Mouse (Mus musculus) heart, adult 9 months (tissue): ENCODE measurements at regions not wholly inside any gene's neighbourhood (a gene's known extent, or its start where the extent isn't known, plus 50 kb on each side); places are given as distances from the start of the nearest gene placed in this dataset.

Source experiments
- DNase-seq, 2 experiments: peaks; one replicate each; pipeline ENCODE4 v3.0.0; 2022; ENCODE audit warnings: low spot score in 2 of 2

GRCm38 (mm10) chr9:50257162-50257561, 87.6 kb downstream of the Rpl10-ps3 start:
- DNase-seq, result no peak

GRCm38 (mm10) chr9:50244982-50245671, 99.6 kb downstream of the Rpl10-ps3 start:
- no peak for DNase-seq

DNA sequence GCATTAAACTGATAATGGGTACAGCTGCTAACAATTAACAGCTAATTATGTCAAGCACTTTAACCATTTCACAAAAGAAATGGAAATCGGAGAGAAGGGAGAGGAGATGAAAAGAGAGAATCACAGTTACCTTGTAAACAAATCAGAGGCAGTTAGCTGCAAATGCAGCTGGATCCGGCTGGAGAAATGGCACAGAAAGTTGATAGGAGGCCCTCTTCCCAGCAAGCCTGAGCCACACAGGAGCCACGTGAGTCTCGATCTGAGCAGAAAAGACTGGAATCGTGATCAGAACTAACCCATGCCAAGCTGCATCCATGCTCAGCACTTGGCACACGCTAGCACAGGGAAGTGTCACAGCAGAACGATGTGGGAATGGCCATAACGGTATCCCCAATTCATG, 103.8 kb downstream of the Rpl10-ps3 start:
- DNase-seq, result no peak

DNA sequence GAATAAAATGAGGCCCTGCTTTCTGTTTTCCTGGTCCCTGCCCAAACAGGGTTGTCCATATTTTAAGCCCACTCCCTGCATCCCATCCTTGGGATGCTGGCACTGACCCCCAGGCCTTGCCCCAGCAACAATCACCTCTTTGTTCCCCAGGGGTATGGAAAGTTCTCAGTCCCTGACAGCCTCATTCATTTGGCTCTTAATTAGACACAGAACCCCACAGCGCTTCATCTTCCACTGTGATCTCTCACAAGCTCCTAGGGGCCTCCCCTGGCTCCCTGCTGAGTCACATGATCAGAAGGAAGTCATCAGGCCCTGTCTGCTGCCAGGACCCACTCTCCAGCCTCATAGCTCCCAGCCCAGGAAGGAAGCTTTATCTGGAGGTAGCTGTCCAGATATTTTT, 108.9 kb downstream of the Rpl10-ps3 start:
- peak; percentile 5 to 6 for DNase-seq

GRCm38 (mm10) chr9:50234655-50235054, 110.1 kb downstream of the Rpl10-ps3 start:
- peak; percentile 4 to 9 for DNase-seq

DNA sequence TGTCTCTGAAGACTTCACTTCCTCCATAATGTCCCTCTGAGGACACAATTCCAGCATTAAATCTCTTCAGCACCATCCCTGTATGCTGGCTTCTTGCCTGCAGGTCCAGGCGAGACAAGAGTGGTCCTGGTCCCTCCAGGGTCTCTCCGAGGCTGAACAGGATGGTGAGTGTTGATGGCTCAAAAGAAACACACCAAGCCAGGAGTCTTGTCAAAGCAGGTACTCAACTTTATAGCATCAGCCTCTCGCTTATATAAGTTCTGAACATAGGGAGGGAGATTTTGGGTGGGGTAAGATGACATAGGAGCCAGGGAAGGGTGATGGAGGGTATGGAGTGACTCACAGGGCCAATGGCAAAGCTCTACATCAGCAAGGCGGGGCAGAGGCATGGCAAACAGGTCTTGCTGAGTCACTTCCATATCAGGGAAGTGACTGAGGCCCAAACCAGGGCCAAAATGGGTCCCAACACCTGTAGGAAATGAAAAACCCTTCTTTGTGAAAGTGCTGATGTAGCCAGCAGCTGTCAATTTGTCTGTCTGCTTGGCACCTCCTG, 111.7 kb downstream of the Rpl10-ps3 start:
- DNase-seq, result no peak

DNA sequence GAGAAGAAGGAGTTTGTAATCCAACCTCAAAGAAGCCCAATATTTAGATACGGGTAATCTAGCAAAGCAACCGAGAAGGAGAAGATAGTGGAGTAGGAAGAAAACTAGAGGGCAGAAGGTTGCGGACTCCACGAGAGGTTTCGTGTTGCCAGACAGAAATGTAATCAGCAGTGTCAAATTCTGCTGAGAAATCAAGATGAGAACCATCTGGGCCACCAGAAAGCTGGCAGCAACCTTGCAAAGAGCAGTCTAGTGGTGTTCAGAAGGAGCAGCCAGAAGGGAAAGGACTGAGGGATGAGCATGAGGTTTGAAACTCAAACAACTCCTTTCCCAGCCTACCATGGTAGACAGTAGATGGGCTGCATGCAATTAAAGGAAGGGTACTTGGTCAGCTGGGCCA, 134.3 kb downstream of the Rpl10-ps3 start:
- no peak for DNase-seq

DNA sequence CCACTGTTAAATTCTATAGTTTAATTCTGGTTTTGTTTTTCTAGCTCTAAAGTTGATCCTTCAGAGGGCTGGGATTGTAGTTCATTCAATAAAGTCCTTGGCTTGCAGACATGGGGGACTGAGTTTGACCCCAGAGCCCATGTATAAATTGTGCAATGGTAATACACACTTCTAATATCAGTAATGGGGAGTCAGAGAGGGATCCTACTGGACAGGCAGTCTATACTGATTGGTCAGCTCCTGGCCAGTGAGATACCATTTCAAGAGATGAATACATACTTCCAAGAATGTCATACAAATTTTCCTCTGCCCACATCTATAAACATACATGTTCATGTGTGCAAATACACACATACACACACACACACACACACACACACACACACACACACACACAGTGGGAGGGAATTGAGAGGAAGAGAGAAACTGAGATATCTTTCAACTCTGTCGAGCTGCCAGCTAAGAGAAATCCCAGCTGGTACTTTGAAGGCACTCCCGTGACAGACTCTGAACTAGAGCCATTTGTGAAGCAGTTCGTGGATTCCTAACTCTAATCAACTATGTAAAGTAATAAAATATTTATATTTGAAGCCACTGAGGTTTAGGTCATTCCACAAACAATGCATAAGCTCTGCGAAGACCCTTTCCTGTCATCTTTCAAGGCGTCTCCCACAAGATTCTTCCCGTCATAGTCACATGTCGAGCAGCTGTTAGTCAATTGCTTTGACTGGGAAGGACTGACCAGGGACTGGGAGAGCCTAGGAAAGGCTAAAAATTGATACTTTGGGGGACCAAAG, 145.1 kb downstream of the Rpl10-ps3 start:
- no peak for DNase-seq

GRCm38 (mm10) chr9:50192400-50193110, 152.2 kb downstream of the Rpl10-ps3 start:
- peak; percentile 22 to 49 for DNase-seq

- DNase-seq, result no peak
Observed at GRCm38 (mm10) chr9:50191136-50191535, 153.6 kb downstream of the Rpl10-ps3 start.

- peak; percentile 13 to 26 for DNase-seq
Observed at GRCm38 (mm10) chr9:50188576-50189070, 156.1 kb downstream of the Rpl10-ps3 start.

DNA sequence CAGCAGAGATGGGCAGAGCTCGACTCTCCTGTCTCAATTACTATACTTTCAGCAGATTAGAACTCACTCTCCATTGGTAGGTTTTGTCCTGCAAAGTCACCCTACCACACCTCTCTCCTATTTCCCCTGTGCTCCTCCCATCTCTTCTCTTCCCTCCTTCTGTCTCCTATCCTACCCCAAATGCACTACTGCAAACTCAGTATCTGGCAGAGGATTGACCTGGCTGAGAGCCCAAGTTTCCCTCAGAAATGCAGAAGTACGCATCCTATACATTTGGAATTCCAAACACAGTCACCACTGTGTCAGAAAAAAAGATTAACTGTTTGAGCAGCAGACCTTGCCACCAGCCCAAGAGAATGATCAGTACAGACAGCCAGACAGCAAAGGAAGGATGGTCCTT, 163.4 kb downstream of the Rpl10-ps3 start:
- no peak for DNase-seq

- no peak for DNase-seq
Observed at GRCm38 (mm10) chr9:50176131-50176530, 168.6 kb downstream of the Rpl10-ps3 start.

GRCm38 (mm10) chr9:50171826-50172464, 172.8 kb downstream of the Rpl10-ps3 start:
- DNase-seq, result peak; percentile 28 to 54

DNA sequence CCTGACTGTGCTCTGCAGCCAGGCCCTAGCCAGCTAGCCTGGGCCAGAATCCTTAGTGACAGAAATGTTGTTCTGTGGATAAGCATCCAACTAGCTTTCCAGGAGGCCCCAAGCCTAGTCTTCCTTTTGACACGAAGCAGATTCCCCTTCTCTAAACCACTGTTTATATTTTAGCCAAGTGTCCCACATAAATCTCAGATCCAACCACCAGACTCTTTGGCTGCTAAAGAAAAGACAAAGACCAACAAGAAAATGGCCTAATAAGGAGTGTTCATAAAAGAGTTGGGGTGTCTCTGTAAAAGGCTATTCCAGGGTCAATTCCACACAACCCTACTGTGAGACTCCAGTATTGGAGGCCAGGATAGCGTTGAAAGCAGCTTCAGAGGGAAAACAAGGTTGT, 173.6 kb downstream of the Rpl10-ps3 start:
- DNase-seq, result no peak

GRCm38 (mm10) chr9:50170637-50171036, 174.1 kb downstream of the Rpl10-ps3 start:
- no peak for DNase-seq

- no peak for DNase-seq
Observed at GRCm38 (mm10) chr9:50154618-50155017, 190.2 kb downstream of the Rpl10-ps3 start.

DNA sequence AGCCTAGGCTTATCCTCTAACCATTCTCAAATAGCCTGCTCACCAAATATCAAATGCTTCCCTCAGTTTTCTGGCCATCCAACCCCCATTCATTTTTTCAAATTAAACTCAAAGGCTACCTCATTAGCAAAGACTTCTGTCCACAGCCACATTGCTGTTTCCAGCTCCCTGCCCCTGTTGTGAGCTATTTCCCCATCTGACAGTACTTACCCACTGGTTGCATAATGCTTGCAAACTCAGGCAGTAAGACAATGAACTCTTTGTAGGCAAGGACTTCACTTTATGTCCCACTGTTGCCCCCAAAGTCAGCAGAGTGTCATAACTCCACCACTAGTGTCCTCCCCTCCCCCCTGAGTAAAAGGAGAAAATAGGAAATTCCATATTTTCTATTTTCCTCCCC, 194.7 kb downstream of the Rpl10-ps3 start:
- no peak for DNase-seq

- no peak for DNase-seq
Observed at GRCm38 (mm10) chr9:50142756-50143155, 202.0 kb downstream of the Rpl10-ps3 start.

- DNase-seq, result no peak
Observed at GRCm38 (mm10) chr9:50142091-50142490, 202.7 kb downstream of the Rpl10-ps3 start.

DNA sequence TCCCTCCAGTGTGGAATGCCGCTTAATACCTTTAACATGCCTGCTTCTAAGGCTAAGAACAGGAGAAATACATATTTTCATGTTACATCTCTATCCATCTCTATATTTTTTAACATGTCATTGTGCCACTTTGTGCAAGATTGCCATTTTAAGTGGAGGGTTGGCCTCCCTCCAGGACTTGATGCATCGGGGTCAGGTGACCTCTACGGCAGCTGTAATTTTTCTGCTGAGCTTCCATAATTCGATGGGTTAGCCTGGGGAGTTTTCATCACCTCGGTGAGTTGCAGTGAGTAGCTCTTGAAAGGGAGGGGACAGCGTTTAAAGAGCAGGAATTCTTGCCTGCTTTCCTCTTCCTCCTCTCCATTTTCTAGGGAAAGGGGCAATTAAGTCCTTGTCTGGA, 203.6 kb downstream of the Rpl10-ps3 start:
- no peak for DNase-seq
